Mouse (Mus musculus) MEL (cell line): ENCODE measurements around the gene Nell2. TPM values are rescaled to one million over a fixed set of nuclear protein-coding genes. Genes with fewer than 3 reads are reported as not detected.

ENCODE experiments used
- DNase-seq: peaks from one replicate; pipeline ENCODE4 v3.0.0; 2011; ENCODE audit warnings: low read depth, low spot score
- H3K27ac ChIP-seq: 2 replicates; pipeline ENCODE4 v1.5.1; 2012; ENCODE audit warnings: low read depth, mild to moderate bottlenecking, control low read depth, low read length, moderate library complexity; ENCODE audit not compliant: control insufficient read depth
- H3K27me3 ChIP-seq, 2 experiments: fragments of 150-350 bp in 1 of 2; sonication (generic) in 1 of 2; 2 replicates each; pipeline ENCODE4 v1.6.1; 2012; ENCODE audit warnings: low read length in 2 of 2, mild to moderate bottlenecking in 2 of 2, improper control_type of control experiment in 1 of 2, moderate library complexity in 1 of 2; ENCODE audit not compliant: insufficient read depth in 2 of 2, control insufficient read depth in 1 of 2
- H3K36me3 ChIP-seq, 2 experiments: 2 replicates each; pipeline ENCODE4 v1.6.1; 2012 to 2014; ENCODE audit warnings: low read length in 2 of 2, improper control_type of control experiment in 1 of 2, inconsistent platforms in 1 of 2, mild to moderate bottlenecking in 1 of 2; ENCODE audit not compliant: insufficient read depth in 2 of 2, control insufficient read depth in 1 of 2
- H3K4me1 ChIP-seq, 2 experiments: fragments of 150-350 bp in 1 of 2; sonication (generic) in 1 of 2; 2 replicates each; pipeline ENCODE4 v1.6.1; 2012; ENCODE audit warnings: low read length in 2 of 2, improper control_type of control experiment in 1 of 2, mild to moderate bottlenecking in 1 of 2; ENCODE audit not compliant: insufficient read depth in 2 of 2, control insufficient read depth in 1 of 2
- H3K4me3 ChIP-seq, 2 experiments: fragments of 150-350 bp in 1 of 2; sonication (generic) in 1 of 2; 2 replicates each; pipeline ENCODE4 v1.5.1; 2012; ENCODE audit warnings: low read depth in 2 of 2, low read length in 2 of 2, mild to moderate bottlenecking in 2 of 2, moderate library complexity in 2 of 2, control low read depth in 1 of 2, improper control_type of control experiment in 1 of 2; ENCODE audit not compliant: control insufficient read depth in 1 of 2, insufficient read depth in 1 of 2
- H3K79me2 ChIP-seq: 2 replicates; pipeline ENCODE4 v1.6.1; 2012; ENCODE audit warnings: mild to moderate bottlenecking, low read length, moderate library complexity; ENCODE audit not compliant: control insufficient read depth, poor library complexity, insufficient read depth
- H3K9ac ChIP-seq: 2 replicates; pipeline ENCODE4 v1.6.1; 2012; ENCODE audit warnings: low read depth, mild to moderate bottlenecking, control low read depth, low read length, moderate library complexity; ENCODE audit not compliant: control insufficient read depth, poor library complexity, severe bottlenecking
- H3K9me3 ChIP-seq: fragments of 150-350 bp; sonication (generic); replicated peaks from 2 replicates; pipeline ENCODE4 v1.6.1; 2012; ENCODE audit warnings: mild to moderate bottlenecking, low read length, improper control_type of control experiment, moderate library complexity; ENCODE audit not compliant: insufficient read depth
- BHLHE40 ChIP-seq: IDR thresholded peaks from 2 replicates; pipeline ENCODE4 v1.6.1; 2012; ENCODE audit warnings: low read depth, mild to moderate bottlenecking, inconsistent platforms, low read length, improper control_type of control experiment, borderline replicate concordance
- CHD1 ChIP-seq: IDR thresholded peaks from 2 replicates; pipeline ENCODE4 v1.6.1; 2012; ENCODE audit warnings: low read depth, mild to moderate bottlenecking, inconsistent platforms, low read length, improper control_type of control experiment
- CHD2 ChIP-seq: IDR thresholded peaks from 2 replicates; pipeline ENCODE4 v1.6.1; 2011; ENCODE audit warnings: low read length, improper control_type of control experiment
- CTCF ChIP-seq, 3 experiments: IDR thresholded peaks in 2 of 3; conservative IDR thresholded peaks in 1 of 3; 2 replicates each; pipeline ENCODE4 v1.5.1; 2011 to 2012; ENCODE audit warnings: low read length in 3 of 3, low read depth in 2 of 3, mild to moderate bottlenecking in 2 of 3, improper control_type of control experiment in 1 of 3, inconsistent platforms in 1 of 3, mixed read lengths in 1 of 3, moderate library complexity in 1 of 3; ENCODE audit not compliant: control insufficient read depth in 1 of 3, insufficient read depth in 1 of 3, poor library complexity in 1 of 3, severe bottlenecking in 1 of 3
- MAFK ChIP-seq: IDR thresholded peaks from 2 replicates; pipeline ENCODE4 v1.6.1; 2011; ENCODE audit warnings: low read depth, mild to moderate bottlenecking, low read length, improper control_type of control experiment, borderline replicate concordance
- MXI1 ChIP-seq: IDR thresholded peaks from 2 replicates; pipeline ENCODE4 v1.6.1; 2011; ENCODE audit warnings: mild to moderate bottlenecking, low read depth, low read length, improper control_type of control experiment
- MYB ChIP-seq: IDR thresholded peaks from 2 replicates; pipeline ENCODE4 v1.6.1; 2011; ENCODE audit warnings: mild to moderate bottlenecking, low read depth, low read length, improper control_type of control experiment
- NELFE ChIP-seq: IDR thresholded peaks from 2 replicates; pipeline ENCODE4 v1.6.1; 2011; ENCODE audit warnings: low read depth, low read length, improper control_type of control experiment
- POLR2AphosphoS5 ChIP-seq: IDR thresholded peaks from 2 replicates; pipeline ENCODE4 v1.6.1; 2012; ENCODE audit warnings: low read depth, borderline replicate concordance, mild to moderate bottlenecking, inconsistent platforms, low read length, moderate library complexity, mixed read lengths
- RAD21 ChIP-seq: IDR thresholded peaks from 2 replicates; pipeline ENCODE4 v1.6.1; 2011; ENCODE audit warnings: mild to moderate bottlenecking, low read depth, low read length, improper control_type of control experiment
- RCOR1 ChIP-seq: IDR thresholded peaks from 2 replicates; pipeline ENCODE4 v1.6.1; 2012; ENCODE audit warnings: low read depth, mild to moderate bottlenecking, inconsistent platforms, low read length, improper control_type of control experiment
- SIN3A ChIP-seq: IDR thresholded peaks from 2 replicates; pipeline ENCODE4 v1.6.1; 2012; ENCODE audit warnings: low read length, improper control_type of control experiment, inconsistent platforms
- SMC3 ChIP-seq: IDR thresholded peaks from 2 replicates; pipeline ENCODE4 v1.6.1; 2011; ENCODE audit warnings: low read depth, low read length, improper control_type of control experiment
- UBTF ChIP-seq: IDR thresholded peaks from 2 replicates; pipeline ENCODE4 v1.6.1; 2012; ENCODE audit warnings: low read depth, mild to moderate bottlenecking, inconsistent platforms, low read length, improper control_type of control experiment, moderate library complexity, borderline replicate concordance; ENCODE audit not compliant: insufficient read depth
- USF2 ChIP-seq, 2 experiments: IDR thresholded peaks; 2 replicates each; pipeline ENCODE4 v1.6.1; 2011 to 2012; ENCODE audit warnings: improper control_type of control experiment in 2 of 2, low read length in 2 of 2, borderline replicate concordance in 1 of 2, inconsistent platforms in 1 of 2, low read depth in 1 of 2, mild to moderate bottlenecking in 1 of 2; ENCODE audit not compliant: insufficient read depth in 1 of 2
- polyA plus RNA-seq, 2 experiments: library from polyadenylated mRNA; stranded (reverse) in 1 of 2; unstranded in 1 of 2; fragments of >175 nt in 1 of 2; fragments of >200 nt in 1 of 2; gene quantifications; 2 replicates each; pipeline versions ENCODE4 v1.2.1 to v1.2.4; 2012; ENCODE audit warnings: low replicate concordance in 2 of 2, low read depth in 1 of 2; ENCODE audit not compliant: insufficient read length in 2 of 2, insufficient read depth in 1 of 2, missing spikeins in 1 of 2
- total RNA-seq: library from RNA; depleted of rRNA; stranded (reverse); fragments of 300-350 nt; gene quantifications from 2 replicates; pipeline ENCODE4 v1.2.3, GENCODE M21; 2012

Gene Nell2
- total and polyA plus RNA-seq, 3 experiments, result not detected

DNA sequence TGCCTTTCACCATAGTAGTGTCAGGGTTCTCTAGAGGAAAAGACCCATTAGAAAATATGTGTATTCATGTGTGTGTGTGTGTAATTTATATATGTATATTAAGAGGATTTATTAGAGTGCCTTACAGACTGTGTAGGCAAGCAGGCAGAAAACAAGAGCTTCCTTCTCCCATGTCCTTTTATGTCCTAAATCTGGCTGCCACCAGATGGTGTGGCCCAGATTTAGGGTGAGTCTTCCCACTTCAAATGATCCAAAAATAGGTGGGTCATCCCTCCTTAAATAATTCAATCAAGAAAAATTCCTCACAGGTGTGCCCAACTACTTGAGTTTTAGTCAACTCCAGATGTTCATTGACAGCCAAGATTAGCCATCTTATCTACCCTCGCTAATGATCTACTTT lies 460.3 kb downstream of the Nell2 start:
- H3K27ac ChIP-seq, result no peak overlapping the region
- H3K4me3 ChIP-seq, result no peak overlapping the region
- H3K36me3 ChIP-seq, result no peaks in the 10 kb centered on the region
- H3K79me2 ChIP-seq, result no peaks in the 10 kb centered on the region
- H3K9me3 ChIP-seq, result no peaks in the 10 kb centered on the region; the same call in 1 of the 2 replicates
- H3K27me3 ChIP-seq, result no peaks in the 10 kb centered on the region
- no peaks in the 10 kb centered on the region for H3K4me1 ChIP-seq
- no peak overlapping the region for H3K9ac ChIP-seq
- no peak for DNase-seq
- TF ChIP-seq POLR2AphosphoS5 (no peak), CHD2 (no peak), NELFE (no peak), SIN3A (no peak), RCOR1 (no peak), CTCF (IDR thresholded peaks at IDR 0.05 in 2 of 3, conservative IDR thresholded peaks at IDR 0.05 in 1 of 3; ENCODE audit: control insufficient read depth in 1 of 3, insufficient read depth in 1 of 3, low read depth in 2 of 3, low read length in 3 of 3, poor library complexity in 1 of 3, severe bottlenecking in 1 of 3) (no peak), UBTF (no peak), SMC3 (no peak), MAFK (no peak), BHLHE40 (no peak)

GRCm38 (mm10) chr15:95055081-95055650 lies 473.2 kb downstream of the Nell2 start:
- Histone ChIP-seq H3K4me1 (no peaks in the 10 kb centered on the region), H3K4me3 (no peak overlapping the region), H3K9me3 (no peaks in the 10 kb centered on the region), H3K79me2 (no peaks in the 10 kb centered on the region), H3K27me3 (no peaks in the 10 kb centered on the region), H3K9ac (no peak overlapping the region), H3K27ac (no peak overlapping the region), H3K36me3 (no peaks in the 10 kb centered on the region)
- TF ChIP-seq CHD1 (no peak), RAD21 (no peak), BHLHE40 (no peak), MYB (no peak), MXI1 (no peak), SIN3A (no peak), USF2 (IDR thresholded peaks at IDR 0.05; ENCODE audit: borderline replicate concordance in 1 of 2, insufficient read depth in 1 of 2, low read depth in 1 of 2, low read length in 2 of 2) (no peak), NELFE (no peak), SMC3 (no peak)
- DNase-seq, result no peak
